Mouse (Mus musculus) stomach, embryonic 14.5 days (tissue): ENCODE data around the gene Def8. TPM values are rescaled to one million over a fixed set of nuclear protein-coding genes. Genes with fewer than 3 reads are reported as not detected.

ENCODE experiments used
- ATAC-seq: fragments of 200-750 bp; cut with Nextera tagmentation; 2 replicates; pipeline ENCODE4 v1.8.0; 2017; ENCODE audit warnings: low read depth, moderate TSS enrichment; ENCODE audit not compliant: insufficient number of reproducible peaks, insufficient read depth, low FRiP score
- H3K27ac ChIP-seq: fragments of 300-500 bp; sonication (generic); 2 replicates; pipeline ENCODE4 v1.5.1; 2014; ENCODE audit warnings: mild to moderate bottlenecking, low read length, moderate library complexity, mixed read lengths
- H3K27me3 ChIP-seq: fragments of 300-500 bp; sonication (generic); 2 replicates; pipeline ENCODE4 v1.6.1; 2014; ENCODE audit warnings: low read length, control low read depth, mixed read lengths; ENCODE audit not compliant: control insufficient read depth, insufficient read depth
- H3K36me3 ChIP-seq: fragments of 300-500 bp; sonication (generic); 2 replicates; pipeline ENCODE4 v1.6.1; 2014; ENCODE audit warnings: mild to moderate bottlenecking, control low read depth, low read length, moderate library complexity, mixed read lengths; ENCODE audit not compliant: control insufficient read depth, insufficient read depth
- H3K4me1 ChIP-seq: fragments of 300-500 bp; sonication (generic); 2 replicates; pipeline ENCODE4 v1.6.1; 2014; ENCODE audit warnings: low read length, control low read depth, mixed read lengths; ENCODE audit not compliant: control insufficient read depth, insufficient read depth
- H3K4me2 ChIP-seq: fragments of 300-500 bp; sonication (generic); replicated peaks from 2 replicates; pipeline ENCODE4 v1.6.1; 2014; ENCODE audit warnings: low read depth, low read length, control low read depth
- H3K4me3 ChIP-seq: fragments of 300-500 bp; sonication (generic); 2 replicates; pipeline ENCODE4 v1.5.1; 2014; ENCODE audit warnings: low read depth, low read length, control low read depth
- H3K9ac ChIP-seq: fragments of 300-500 bp; sonication (generic); replicated peaks from 2 replicates; pipeline ENCODE4 v1.6.1; 2014; ENCODE audit warnings: low read depth, mild to moderate bottlenecking, control low read depth, low read length, moderate library complexity, mixed read lengths
- H3K9me3 ChIP-seq: fragments of 300-500 bp; sonication (generic); 2 replicates; pipeline ENCODE4 v1.6.1; 2016; ENCODE audit warnings: low read depth, low read length, control low read depth; ENCODE audit not compliant: control insufficient read depth
- WGBS: fragments of 180-500 bp; shearing (Covaris S2); extraction: QIAGEN DNeasy Blood & Tissue Kit; methylation state at CpG from one replicate; pipeline ENCODE4 v1.1.7; 2014; 5-methylcytosine and 5-hydroxymethylcytosine counted together
- polyA plus RNA-seq: library from polyadenylated mRNA; unstranded; fragments of >200 nt; fragmentation: Nextera tagmentation; extraction: Ambion mirVana; gene quantifications from 2 replicates; pipeline ENCODE4 v1.2.1, GENCODE M21; 2014

The Def8 gene
- polyA plus RNA-seq, 1 experiment from 2014 or later, result 30.2 TPM

DNA sequence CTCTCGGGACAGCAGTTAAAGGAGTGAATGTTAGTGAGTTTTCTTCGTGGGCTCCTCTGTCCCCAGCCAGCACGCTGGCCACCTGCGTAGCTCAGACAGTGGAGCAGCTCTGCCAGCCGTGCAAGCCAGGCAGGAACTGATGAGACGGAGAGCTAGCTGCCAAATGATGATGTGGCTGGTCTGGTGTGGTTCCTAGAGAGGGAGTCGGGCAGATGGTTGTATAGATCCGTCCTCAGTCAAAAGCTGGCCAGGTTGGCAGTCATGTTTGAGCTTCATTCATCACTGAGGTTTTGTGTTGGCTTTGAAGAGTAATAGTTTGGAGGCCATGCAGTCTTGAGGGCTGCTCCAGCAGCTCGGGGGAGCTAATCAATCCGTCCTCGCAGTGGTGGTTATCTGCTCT lies 75.6 kb downstream of the Def8 start:
- peaks cover 4% of the 10 kb centered on the region; the same call in 1 of the 2 replicates for H3K9me3 ChIP-seq
- no peak for ATAC-seq
- 87% methylated on average over 11 of the region's 11 CpGs for whole genome bisulfite sequencing
- H3K4me3 ChIP-seq, result no peak overlapping the region
- H3K27me3 ChIP-seq, result no peaks in the 10 kb centered on the region
- no peak overlapping the region for H3K27ac ChIP-seq
- peaks cover 88% of the 10 kb centered on the region for H3K36me3 ChIP-seq
- no peak overlapping the region for H3K4me2 ChIP-seq
- H3K4me1 ChIP-seq, result no peaks in the 10 kb centered on the region
- no peak overlapping the region for H3K9ac ChIP-seq

GRCm38 (mm10) chr8:123499556-123499955 lies 76.2 kb downstream of the Def8 start:
- Histone ChIP-seq H3K27ac (no peak overlapping the region), H3K4me3 (no peak overlapping the region), H3K4me2 (no peak overlapping the region), H3K4me1 (no peaks in the 10 kb centered on the region), H3K36me3 (peaks cover 85% of the 10 kb centered on the region), H3K9me3 (peaks cover 4% of the 10 kb centered on the region; the same call in 1 of the 2 replicates), H3K27me3 (no peaks in the 10 kb centered on the region), H3K9ac (no peak overlapping the region)
- ATAC-seq, result no peak
- WGBS, result 91% methylated on average over 11 of the region's 11 CpGs

- peaks cover 4% of the 10 kb centered on the region; the same call in 1 of the 2 replicates for H3K9me3 ChIP-seq
- no peak overlapping the region for H3K4me3 ChIP-seq
- no peak overlapping the region for H3K27ac ChIP-seq
- H3K9ac ChIP-seq, result no peak overlapping the region
- WGBS, result 89% methylated on average over 5 of the region's 5 CpGs
- no peak overlapping the region for H3K4me2 ChIP-seq
- ATAC-seq, result no peak
- H3K4me1 ChIP-seq, result no peaks in the 10 kb centered on the region
- peaks cover 72% of the 10 kb centered on the region for H3K36me3 ChIP-seq
- no peaks in the 10 kb centered on the region for H3K27me3 ChIP-seq
Measured at GRCm38 (mm10) chr8:123502192-123502591, 78.9 kb downstream of the Def8 start.

DNA sequence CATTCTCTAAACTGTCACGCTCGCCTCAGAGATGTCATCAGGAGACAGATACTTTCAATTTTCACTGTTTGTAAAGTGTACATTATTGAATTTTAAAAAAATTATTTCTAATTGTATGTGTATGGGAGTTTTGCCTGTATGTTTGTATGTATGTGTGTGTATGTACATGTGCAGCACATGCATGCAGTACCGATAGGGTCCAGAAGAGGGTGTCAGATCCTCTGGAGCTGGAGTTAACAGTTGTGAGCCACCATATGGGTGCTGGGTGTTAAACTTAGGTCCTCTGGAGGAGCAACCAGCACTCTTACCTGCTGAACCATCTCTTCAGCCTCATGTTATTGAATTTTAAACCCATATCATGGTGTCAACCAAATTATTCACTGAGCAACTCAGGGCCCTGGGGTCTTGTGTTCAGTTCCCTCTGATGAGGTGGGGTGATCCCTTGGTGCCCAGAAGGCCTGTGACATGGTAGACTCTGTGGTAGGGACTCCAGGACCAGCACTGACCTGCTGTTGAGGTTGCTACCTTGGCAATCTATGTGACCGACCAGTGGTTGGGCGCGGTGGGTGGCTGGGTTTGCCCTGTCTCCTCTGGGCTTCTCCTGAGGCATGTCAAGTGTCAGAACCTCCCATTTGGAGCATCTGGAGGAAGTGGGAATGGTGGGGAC lies 80.6 kb downstream of the Def8 start:
- Histone ChIP-seq H3K9ac (no peak overlapping the region), H3K27ac (no peak overlapping the region), H3K4me2 (no peak overlapping the region), H3K36me3 (peaks cover 60% of the 10 kb centered on the region), H3K27me3 (no peaks in the 10 kb centered on the region), H3K9me3 (peaks cover 4% of the 10 kb centered on the region; the same call in 1 of the 2 replicates), H3K4me1 (no peaks in the 10 kb centered on the region), H3K4me3 (no peak overlapping the region)
- 99% methylated on average over 6 of the region's 6 CpGs for WGBS
- no peak for ATAC-seq

- Histone ChIP-seq H3K27me3 (no peaks in the 10 kb centered on the region), H3K4me2 (no peak overlapping the region), H3K36me3 (peaks cover 56% of the 10 kb centered on the region), H3K9ac (no peak overlapping the region), H3K4me1 (no peaks in the 10 kb centered on the region), H3K9me3 (peaks cover 4% of the 10 kb centered on the region; the same call in 1 of the 2 replicates), H3K27ac (no peak overlapping the region), H3K4me3 (no peak overlapping the region)
- ATAC-seq, result no peak
- WGBS, result 92% methylated on average over 9 of the region's 9 CpGs
Measured at GRCm38 (mm10) chr8:123504591-123505195, 81.4 kb downstream of the Def8 start.

DNA sequence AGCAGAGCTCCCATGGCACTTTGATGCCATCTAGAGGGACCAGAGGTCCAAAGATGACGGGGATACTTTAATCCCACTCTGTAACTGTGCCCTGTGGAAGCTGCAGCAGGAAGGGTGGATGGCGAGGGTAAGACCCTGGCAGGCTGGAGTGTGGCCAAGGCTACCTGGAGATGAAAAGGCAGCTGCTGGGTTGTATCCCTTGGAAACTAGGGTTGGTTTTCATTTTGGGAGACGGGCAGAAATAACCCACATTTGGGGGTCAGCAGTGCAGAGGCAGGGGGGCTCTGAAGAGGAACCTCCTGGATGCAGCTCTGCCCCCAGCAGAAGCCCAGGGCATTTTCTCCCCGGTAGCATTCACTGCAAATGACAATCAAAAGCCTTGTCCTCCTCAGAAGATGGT lies 81.9 kb downstream of the Def8 start:
- Histone ChIP-seq H3K27ac (no peak overlapping the region), H3K36me3 (peaks cover 53% of the 10 kb centered on the region), H3K9ac (no peak overlapping the region), H3K4me1 (no peaks in the 10 kb centered on the region), H3K4me2 (no peak overlapping the region), H3K9me3 (peaks cover 4% of the 10 kb centered on the region; the same call in 1 of the 2 replicates), H3K27me3 (no peaks in the 10 kb centered on the region), H3K4me3 (no peak overlapping the region)
- WGBS, result 80% methylated on average over 4 of the region's 4 CpGs
- ATAC-seq, result no peak

GRCm38 (mm10) chr8:123505695-123506094 lies 82.4 kb downstream of the Def8 start:
- Histone ChIP-seq H3K27me3 (no peaks in the 10 kb centered on the region), H3K36me3 (peaks cover 49% of the 10 kb centered on the region), H3K4me2 (no peak overlapping the region), H3K9me3 (peaks cover 4% of the 10 kb centered on the region; the same call in 1 of the 2 replicates), H3K27ac (no peak overlapping the region), H3K4me1 (no peaks in the 10 kb centered on the region), H3K4me3 (no peak overlapping the region), H3K9ac (no peak overlapping the region)
- WGBS, result 80% methylated on average over 9 of the region's 9 CpGs
- ATAC-seq, result no peak

- H3K36me3 ChIP-seq, result peaks cover 35% of the 10 kb centered on the region
- H3K4me2 ChIP-seq, result no peak overlapping the region
- peaks cover 4% of the 10 kb centered on the region; the same call in 1 of the 2 replicates for H3K9me3 ChIP-seq
- H3K27me3 ChIP-seq, result no peaks in the 10 kb centered on the region
- H3K27ac ChIP-seq, result no peak overlapping the region
- H3K4me1 ChIP-seq, result no peaks in the 10 kb centered on the region
- ATAC-seq, result no peak
- no peak overlapping the region for H3K4me3 ChIP-seq
- 94% methylated on average over 5 of the region's 5 CpGs for WGBS
- H3K9ac ChIP-seq, result no peak overlapping the region
Measured at GRCm38 (mm10) chr8:123507153-123507552, 83.8 kb downstream of the Def8 start.
